Mouse (Mus musculus): ENCODE measurements around the gene Drap1.

Gene Drap1

GRCm38 (mm10) chr19:5424782-5425741 is at the start of gene Drap1, which contains the start of gene AI837181:
Drap1 (minus strand) TSS chr19:5424979.
AI837181 (plus strand) TSS chr19:5425144.
- DNase-seq (ENCODE audit: low read depth), result peak; percentile 92

- no peak for DNase-seq (ENCODE audit: low read depth)
Observed at GRCm38 (mm10) chr19:5473720-5474119, 48.9 kb upstream of the Drap1 start, which contains the start of gene Efemp2. Efemp2 (plus strand) TSS chr19:5473954.

- no peak for DNase-seq (ENCODE audit: low read depth)
Observed at GRCm38 (mm10) chr19:5472857-5473256, 48.1 kb upstream of the Drap1 start.

- DNase-seq (ENCODE audit: low read depth), result no peak
Observed at GRCm38 (mm10) chr19:5471846-5472245, 47.1 kb upstream of the Drap1 start.

DNA sequence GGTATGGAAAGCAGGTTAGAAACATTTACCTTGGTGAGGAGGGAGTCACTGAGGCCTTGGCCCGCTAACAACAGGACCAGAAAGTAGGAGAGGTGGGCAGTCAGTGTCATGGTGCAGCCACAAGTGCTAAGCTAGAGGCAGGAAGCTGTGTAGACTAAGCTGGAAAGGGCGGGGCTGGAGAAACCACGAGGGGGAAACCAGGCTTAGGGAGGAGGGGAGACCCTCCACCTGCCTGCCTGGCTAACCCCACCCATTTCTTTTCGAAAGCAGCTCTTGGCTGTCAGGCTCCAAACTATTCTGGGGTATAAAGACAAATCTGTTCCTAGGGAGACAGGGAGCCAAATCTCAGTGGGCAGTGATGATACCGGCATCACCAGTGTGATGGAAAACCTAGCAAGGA is 43.6 kb upstream of the Drap1 start, which contains the start of gene Ctsw:
Gene Ctsw (minus strand): TSS at position 134 of the 400 bp plus-strand sequence.
- DNase-seq (ENCODE audit: low read depth), result no peak

DNA sequence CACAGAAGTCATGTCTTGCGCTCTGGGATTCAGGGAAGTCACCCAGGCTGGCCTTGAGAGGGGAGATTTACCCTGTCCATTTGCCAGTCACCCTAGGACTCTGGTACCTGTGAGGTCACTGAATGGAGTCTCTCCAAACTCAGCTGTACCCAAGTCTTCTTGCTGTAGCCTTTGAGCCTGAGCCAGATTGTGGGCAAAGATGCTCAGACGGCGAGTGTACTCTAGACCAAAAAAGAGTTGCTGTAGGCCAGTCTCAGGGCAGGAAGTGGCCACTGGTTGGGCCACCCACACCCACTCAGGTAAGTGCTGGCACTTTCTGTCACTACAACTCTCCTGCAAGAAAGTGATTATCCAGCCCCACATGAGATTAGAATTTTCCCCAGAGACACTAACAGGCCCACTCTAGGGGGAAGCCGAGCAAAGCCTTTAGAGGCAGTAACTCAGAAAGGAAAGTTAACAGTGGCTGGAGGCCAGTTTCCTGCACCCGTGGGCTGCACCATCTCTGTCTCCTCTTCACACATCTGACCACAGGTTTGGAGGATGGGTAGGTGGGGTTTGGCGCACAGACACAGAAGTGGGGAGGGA is 42.2 kb upstream of the Drap1 start:
- no peak for DNase-seq (ENCODE audit: low read depth)

DNA sequence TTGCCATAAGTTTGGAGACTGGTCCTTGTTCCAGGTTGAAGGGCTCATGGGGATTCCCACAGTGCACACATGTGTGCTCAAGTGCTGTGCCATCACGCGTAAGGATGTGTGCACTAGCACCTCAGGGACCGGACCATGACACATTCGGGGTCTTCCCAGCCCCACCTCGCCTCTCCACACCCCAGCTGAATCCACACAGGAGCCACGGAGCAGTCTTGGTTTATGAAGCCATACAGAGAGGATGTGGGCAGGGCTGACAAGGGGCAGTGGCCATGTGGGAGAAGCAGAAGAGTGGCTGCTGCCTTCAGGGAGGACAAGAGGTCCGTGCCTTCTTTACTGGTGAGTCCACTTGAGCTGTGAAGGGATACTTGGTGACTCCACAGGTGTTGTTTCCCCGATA is 40.3 kb upstream of the Drap1 start:
- DNase-seq (ENCODE audit: low read depth), result no peak

DNA sequence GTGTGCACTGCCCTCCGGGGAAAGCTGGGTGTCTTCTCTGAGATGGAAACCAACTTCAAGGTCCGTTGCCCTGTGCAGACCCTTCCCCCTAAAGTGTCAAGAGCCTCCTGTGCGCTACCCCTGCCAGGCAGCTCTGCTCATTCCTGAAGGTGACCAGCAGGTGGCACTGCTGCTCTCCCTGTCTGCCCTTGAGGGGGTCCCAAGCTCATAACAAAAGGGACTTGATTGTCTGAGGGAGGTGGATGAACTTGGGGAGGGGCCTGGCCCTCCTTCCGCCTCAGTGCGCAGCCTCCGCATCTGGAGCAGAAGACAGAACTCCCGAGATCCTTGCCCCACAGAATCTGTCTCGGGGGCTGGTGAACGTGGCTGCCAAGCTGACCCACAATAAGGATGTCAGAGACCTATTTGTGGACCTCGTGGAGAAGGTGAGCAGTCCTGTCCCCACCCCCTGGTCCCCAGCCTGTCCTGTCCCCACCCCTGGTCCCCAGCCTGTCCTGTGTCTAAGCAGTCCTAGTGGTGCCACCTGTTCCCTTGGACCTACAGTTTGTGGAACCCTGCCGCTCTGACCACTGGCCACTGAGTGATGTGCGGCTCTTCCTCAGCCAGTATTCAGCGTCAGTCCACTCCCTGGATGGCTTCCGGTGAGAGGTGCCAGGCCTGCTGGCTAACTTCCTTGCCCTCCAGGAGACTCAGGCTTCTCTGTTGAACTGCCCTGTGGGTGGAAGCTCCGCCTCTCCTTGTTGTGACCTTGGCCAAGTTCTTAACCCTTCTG is 39.2 kb upstream of the Drap1 start:
- DNase-seq (ENCODE audit: low read depth), result no peak

DNA sequence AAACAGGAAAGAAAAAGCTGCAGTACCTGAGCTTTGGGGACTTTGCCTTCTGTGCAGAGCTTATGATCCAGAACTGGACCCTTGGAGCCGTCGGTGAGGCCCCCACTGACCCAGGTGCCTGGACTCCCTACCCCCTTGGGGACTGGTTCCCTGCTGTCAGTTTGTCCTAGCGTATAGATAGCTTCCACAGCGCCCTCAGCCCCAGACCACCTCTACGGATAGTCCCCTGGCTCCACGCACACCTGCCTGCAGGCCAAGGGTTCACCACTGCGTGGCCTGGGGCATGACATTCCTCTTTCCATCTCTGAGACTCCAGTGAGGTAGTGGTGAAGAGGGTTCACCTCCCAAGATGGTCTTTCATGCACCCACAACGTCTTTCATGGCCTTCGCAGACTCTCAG is 38.4 kb upstream of the Drap1 start:
- no peak for DNase-seq (ENCODE audit: low read depth)

DNA sequence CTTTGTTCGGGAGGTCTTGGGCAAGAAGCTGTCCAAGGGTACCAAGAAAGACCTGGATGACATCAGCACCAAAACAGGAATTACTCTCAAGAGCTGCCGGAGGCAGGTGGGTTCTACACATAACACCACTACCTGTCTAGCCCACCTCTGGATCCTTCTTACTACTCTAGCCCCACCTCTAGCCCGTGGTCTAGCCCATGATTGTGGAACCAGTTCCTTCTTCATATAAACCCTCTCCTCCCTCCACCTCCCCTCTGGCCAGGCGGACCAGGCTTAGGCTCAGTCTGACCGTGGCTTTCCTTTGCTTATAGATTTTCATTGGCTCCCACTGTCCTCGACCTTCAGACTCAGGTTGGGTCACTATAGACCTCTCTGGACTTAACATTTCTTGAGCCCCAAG is 36.6 kb upstream of the Drap1 start:
- DNase-seq (ENCODE audit: low read depth), result no peak

- DNase-seq (ENCODE audit: low read depth), result peak; percentile 73
Observed at GRCm38 (mm10) chr19:5460465-5460911, 35.7 kb upstream of the Drap1 start, which contains the start of gene Fibp. Fibp (plus strand) TSS chr19:5460615.

- DNase-seq (ENCODE audit: low read depth), result no peak
Observed at GRCm38 (mm10) chr19:5459896-5460295, 35.1 kb upstream of the Drap1 start.

DNA sequence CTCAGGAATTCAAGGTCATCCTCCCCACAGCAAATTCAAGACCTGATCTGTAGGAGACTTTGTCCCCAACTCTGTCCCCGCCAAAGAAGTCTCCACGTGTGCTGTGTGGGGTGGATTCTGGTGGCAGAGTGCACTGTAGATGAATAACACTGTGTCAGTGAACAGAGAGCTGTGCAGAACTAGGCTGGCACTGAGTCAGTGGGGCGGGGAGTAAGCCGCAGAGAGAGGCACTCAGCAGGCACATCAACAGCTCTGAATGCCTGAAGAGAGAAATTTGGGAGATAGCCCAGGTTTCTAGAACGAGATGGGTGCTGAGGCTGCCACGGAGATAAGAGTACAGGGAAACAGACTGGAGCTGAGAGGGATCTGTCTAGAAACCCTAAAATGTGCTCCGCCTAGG is 34.2 kb upstream of the Drap1 start:
- no peak for DNase-seq (ENCODE audit: low read depth)

- no peak for DNase-seq (ENCODE audit: low read depth)
Observed at GRCm38 (mm10) chr19:5457746-5458442, 33.1 kb upstream of the Drap1 start, which contains the start of gene Ccdc85b. Ccdc85b (minus strand) TSS chr19:5457894.

- peak; percentile 88 for DNase-seq (ENCODE audit: low read depth)
Observed at GRCm38 (mm10) chr19:5456922-5457745, 32.4 kb upstream of the Drap1 start.

GRCm38 (mm10) chr19:5456241-5456921 is 31.6 kb upstream of the Drap1 start:
- no peak for DNase-seq (ENCODE audit: low read depth)

DNA sequence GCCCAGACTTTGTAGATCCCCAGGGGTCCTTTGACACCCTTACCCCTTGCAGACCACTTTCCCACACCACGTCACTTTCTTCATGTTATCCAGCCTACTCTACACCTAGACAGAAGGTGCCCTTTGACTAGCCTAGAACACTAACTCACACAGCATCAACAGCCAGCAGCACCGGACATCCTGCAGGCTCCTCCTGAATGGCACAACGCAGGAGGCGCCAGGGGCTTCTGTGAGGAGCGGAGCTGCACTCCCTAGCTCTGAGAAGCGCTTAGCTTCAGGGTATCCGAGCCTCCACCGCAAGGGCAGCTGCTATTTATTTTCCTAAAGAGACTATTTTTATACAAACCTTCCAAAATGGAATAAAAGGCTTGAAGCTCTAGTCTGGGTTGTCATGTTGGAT is 30.8 kb upstream of the Drap1 start:
- DNase-seq (ENCODE audit: low read depth), result no peak

DNA sequence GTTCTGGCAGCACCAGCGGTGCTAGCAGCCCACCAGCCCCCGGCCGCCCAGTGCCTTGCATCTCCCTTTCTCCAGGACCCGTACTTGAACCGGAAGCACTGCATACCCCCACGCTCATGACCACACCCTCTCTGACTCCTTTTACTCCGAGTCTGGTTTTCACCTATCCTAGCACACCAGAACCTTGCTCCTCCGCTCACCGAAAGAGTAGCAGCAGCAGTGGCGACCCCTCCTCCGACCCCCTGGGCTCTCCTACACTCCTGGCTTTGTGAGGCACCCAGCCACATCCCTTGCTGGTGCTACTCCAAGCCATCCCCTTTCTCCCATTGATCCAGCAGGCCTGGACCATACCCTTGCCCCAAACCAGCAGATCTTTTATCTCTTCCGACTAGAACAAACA is 30.3 kb upstream of the Drap1 start:
- DNase-seq (ENCODE audit: low read depth), result no peak

DNA sequence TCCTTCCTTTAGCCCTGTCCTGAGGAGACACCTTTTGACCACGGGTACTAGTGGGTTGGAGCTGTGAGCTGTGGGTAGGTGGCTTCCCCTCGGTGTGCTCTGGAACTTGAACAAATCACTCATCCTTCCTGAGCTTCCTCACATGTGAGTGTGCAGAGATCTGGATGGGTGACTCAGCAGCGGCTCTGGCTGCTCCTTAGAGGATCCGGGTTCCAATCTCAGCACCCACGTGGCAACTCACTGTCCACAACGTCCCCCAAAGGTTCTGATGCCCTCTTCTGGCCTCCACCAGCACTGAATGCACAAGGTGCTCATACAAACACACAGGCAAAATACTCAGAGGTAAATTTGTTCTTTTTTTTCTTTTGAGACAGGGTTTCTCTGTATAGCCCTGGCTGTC is 27.0 kb upstream of the Drap1 start:
- DNase-seq (ENCODE audit: low read depth), result no peak

DNA sequence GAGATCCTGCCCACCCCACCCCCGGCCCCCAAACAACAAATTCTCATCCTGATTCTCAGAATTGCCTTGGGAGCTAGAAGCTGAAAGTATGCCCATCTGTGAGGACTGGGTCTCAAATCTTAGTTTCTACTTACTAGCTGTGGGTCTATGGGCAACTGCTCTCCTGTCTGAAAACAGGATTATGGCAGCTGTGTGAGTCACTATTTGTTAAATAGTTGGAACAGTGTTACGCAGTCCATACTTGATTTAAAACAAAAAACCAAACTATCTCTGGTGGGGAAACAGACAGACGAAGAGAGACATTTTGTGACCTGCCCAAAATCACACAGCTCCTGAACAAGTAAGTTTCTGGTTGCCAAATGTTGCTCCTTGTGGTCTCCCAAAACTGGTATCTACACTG is 24.9 kb upstream of the Drap1 start:
- no peak for DNase-seq (ENCODE audit: low read depth)

All from c-Kit-positive CD71-negative TER-119-negative erythroid progenitor cells, embryonic 14.5 days (primary cell).